Mouse (Mus musculus): Measurements from ENCODE around the gene Gpld1.

The Gpld1 gene

GRCm38 (mm10) chr13:25020540-25020892 is 77.6 kb downstream of the Gpld1 start:
- DNase-seq (ENCODE audit: low read depth, low spot score) = no peak

- DNase-seq (ENCODE audit: low read depth, low spot score) = no peak
Observed at GRCm38 (mm10) chr13:25022386-25022785, 79.4 kb downstream of the Gpld1 start.

- DNase-seq (ENCODE audit: low read depth, low spot score) = no peak
Observed at GRCm38 (mm10) chr13:25023129-25023528, 80.2 kb downstream of the Gpld1 start.

GRCm38 (mm10) chr13:25024655-25025054 is 81.7 kb downstream of the Gpld1 start:
- peak; percentile 44 for DNase-seq (ENCODE audit: low read depth, low spot score)

- no peak for DNase-seq (ENCODE audit: low read depth, low spot score)
Observed at GRCm38 (mm10) chr13:25026409-25027113, 83.6 kb downstream of the Gpld1 start.

GRCm38 (mm10) chr13:25027114-25027425 is 84.1 kb downstream of the Gpld1 start:
- DNase-seq (ENCODE audit: low read depth, low spot score) = no peak

GRCm38 (mm10) chr13:25039488-25039887 is 96.5 kb downstream of the Gpld1 start:
- DNase-seq (ENCODE audit: low read depth, low spot score) = no peak

Data from mesoderm, embryonic 11.5 days (tissue).